12 mouse cellular contexts compared by ENCODE assay signal in genomic region chr16:24411281-24411680, GRCm38 (mm10).
"Had no signal": no experiment of that assay in that cellular context is flagged by ENCODE, and none has a peak within 500 bp of the region (broad histone marks: within the 10 kb centered on the region; RNA-seq: fewer than 3 reads in every experiment).

No protein-coding gene starts in this region.

- DNase-seq: retina, postnatal 1 day; right cerebral cortex, adult 18-20 months; right cerebral cortex, postnatal 14 days; right cerebral cortex, postnatal 25 days; right cerebral cortex, postnatal 4 days; spleen, adult 18-20 months; thymus, adult 18-20 months; thymus, adult 2 months; thymus, postnatal 14 days; thymus, postnatal 25 days; thymus, postnatal 36 days; thymus, postnatal 4 days had no signal
